Mouse (Mus musculus): ENCODE measurements around the gene Vars2. TPM values are rescaled to one million over a fixed set of nuclear protein-coding genes. Genes with fewer than 3 reads are reported as not detected.

The Vars2 gene
- polyA plus RNA-seq, 2 experiments: 14.8 to 35.4 TPM

DNA sequence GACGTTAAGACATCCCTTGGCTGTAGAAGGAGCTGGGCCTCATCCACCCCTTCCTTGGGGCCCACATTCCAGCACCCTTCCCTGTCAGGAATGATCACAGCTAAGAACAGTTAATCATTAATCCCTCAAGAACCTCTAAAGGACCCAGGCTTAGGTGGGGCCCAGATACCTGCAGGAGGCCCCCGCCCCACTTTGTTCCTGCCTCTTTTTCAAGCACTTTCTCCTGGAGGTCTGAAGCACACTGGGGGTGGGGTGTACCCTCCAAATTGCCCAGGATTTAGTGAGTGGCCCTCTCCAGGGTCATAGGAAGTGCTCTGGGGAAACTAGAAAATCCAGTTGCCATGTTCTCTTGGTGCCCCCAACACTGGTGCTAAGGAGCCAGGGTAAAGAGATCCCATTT lies 18.0 kb downstream of the Vars2 start:
- H3K9me3 ChIP-seq (ENCODE audit: control insufficient read depth, low read length): no peaks in the 10 kb centered on the region
- H3K27me3 ChIP-seq (ENCODE audit: control insufficient read depth, insufficient read depth, low read length): no peaks in the 10 kb centered on the region
- DNase-seq (ENCODE audit: low spot score) (no peak), ATAC-seq (ENCODE audit: low FRiP score, low read depth) (no peak)
- H3K4me3 ChIP-seq (replicated peaks; ENCODE audit: low read length): no peak overlapping the region
- no peaks in the 10 kb centered on the region for H3K4me1 ChIP-seq (ENCODE audit: control insufficient read depth, insufficient read depth, low read length)
- no peak for TF ChIP-seq POLR2A (IDR thresholded peaks at IDR 0.05; ENCODE audit: borderline replicate concordance, extremely low read depth, insufficient read depth, insufficient read length)
- H3K4me2 ChIP-seq (replicated peaks; ENCODE audit: low read depth, low read length, severe bottlenecking): no peak overlapping the region
- H3K27ac ChIP-seq (replicated peaks; ENCODE audit: low read depth, low read length): no peak overlapping the region
- peaks cover under 1% of the 10 kb centered on the region; the same call in 1 of the 2 replicates for H3K36me3 ChIP-seq (ENCODE audit: control insufficient read depth, insufficient read depth, low read length)
- 59% methylated on average over 2 of the region's 2 CpGs for WGBS
- no peak overlapping the region for H3K9ac ChIP-seq (ENCODE audit: low read depth, low read length, severe bottlenecking)

DNA sequence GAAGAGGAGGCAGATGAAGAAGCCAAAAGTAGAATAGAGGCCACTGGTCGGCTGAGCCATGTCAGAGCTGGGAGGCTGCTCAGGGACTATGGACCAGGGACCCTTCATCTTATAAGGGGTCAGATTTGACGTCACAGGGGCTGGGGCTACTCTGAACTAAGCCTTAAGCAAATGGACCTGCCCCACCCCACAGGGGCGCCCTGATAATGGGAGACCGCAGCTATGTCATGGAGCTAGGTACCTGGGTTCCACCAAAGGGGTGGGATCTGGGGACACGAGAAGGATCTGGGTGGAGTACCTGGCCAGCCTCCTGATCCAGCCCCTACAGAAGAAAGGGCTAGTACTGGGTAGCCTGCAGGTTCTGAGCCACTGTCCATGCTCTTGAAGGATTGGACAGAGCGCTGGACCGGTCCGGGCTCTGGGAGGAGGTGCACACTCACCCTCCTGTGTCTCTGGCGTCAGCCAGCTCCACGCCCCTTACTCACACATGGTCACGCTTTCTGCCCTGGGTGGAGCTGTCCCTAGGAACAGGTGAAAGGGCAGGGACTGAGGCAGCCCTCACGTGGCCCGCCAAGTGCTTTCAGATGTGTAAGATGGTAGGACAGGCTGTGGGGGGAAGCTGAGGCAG lies 23.7 kb downstream of the Vars2 start, which contains the start of gene Mucl3:
TSS of gene Mucl3 (minus strand) at position 87 of the 628 bp plus-strand sequence.
- Histone ChIP-seq H3K9me3 (ENCODE audit: control insufficient read depth, low read length) (no peaks in the 10 kb centered on the region), H3K36me3 (ENCODE audit: control insufficient read depth, insufficient read depth, low read length) (no peaks in the 10 kb centered on the region), H3K4me3 (replicated peaks; ENCODE audit: low read length) (no peak within 1 kb of the TSS), H3K27me3 (ENCODE audit: control insufficient read depth, insufficient read depth, low read length) (no peaks in the 10 kb centered on the region), H3K4me2 (replicated peaks; ENCODE audit: low read depth, low read length, severe bottlenecking) (no peak within 1 kb of the TSS), H3K4me1 (ENCODE audit: control insufficient read depth, insufficient read depth, low read length) (peaks cover 5% of the 10 kb centered on the region; the same call in 1 of the 2 replicates), H3K9ac (ENCODE audit: low read depth, low read length, severe bottlenecking) (no peak within 1 kb of the TSS), H3K27ac (replicated peaks; ENCODE audit: low read depth, low read length) (no peak within 1 kb of the TSS)
- DNase-seq (ENCODE audit: low spot score) (no peak), ATAC-seq (ENCODE audit: low FRiP score, low read depth) (no peak)
- WGBS: 64% methylated on average over 13 of the region's 13 CpGs
- TF ChIP-seq POLR2A (IDR thresholded peaks at IDR 0.05; ENCODE audit: borderline replicate concordance, extremely low read depth, insufficient read depth, insufficient read length): no peak

DNA sequence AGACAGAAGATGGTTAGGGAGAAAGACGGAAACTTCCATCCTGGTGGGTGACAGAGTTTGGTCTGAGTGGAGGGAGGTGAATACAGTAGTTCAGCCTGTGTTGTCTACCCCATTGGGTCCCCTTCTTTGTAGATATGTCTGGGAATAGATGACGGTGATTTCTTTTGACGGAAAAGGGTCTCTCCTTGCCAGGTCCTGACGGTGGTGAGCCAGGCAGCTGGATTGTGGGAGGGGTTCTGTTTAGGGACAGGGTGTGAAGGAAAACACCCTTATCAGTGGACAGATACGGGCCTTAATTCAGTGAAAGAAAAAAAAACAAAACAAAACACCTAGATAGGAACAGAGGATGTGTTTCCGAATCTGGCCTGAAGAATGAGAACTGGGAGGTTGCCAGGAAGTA lies 28.0 kb downstream of the Vars2 start:
- WGBS: 74% methylated on average over 6 of the region's 6 CpGs
- ATAC-seq (ENCODE audit: low FRiP score, low read depth): no peak

DNA sequence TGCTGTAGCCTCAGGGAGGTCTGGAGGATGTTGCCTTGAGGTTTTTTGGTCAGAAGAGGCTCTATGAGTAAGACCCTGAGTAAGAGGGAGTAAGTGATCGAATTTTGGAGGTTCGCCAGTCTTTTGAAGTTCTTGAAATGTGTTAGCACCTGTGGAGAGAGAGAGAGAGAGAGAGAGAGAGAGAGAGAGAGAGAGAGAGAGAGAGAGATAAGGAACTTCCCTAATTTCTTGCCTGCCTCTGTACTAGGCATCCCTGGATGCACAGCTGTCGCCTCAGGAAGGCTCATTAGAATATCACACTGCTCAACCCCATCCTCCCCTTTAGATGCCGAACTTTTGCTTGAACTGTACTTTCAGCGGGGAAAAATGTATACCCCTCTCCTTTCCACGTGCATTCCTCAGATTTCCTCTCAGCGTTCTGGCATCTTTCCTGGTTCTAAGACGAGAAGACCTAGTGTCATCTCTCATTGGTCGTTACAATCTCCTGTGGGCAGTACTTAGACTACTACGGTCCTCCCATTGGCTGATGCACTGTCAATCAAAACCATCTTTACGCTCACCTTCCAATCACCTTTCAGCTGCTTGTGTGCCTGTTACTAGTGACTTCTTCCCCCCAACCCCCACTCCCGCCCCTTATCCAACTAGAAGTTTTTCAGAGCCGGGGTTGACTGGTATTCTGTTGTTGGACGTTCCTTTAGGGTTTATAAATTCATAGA lies 28.8 kb downstream of the Vars2 start:
- 17% methylated on average over 14 of the region's 14 CpGs for WGBS
- TF ChIP-seq POLR2A (IDR thresholded peaks at IDR 0.05; ENCODE audit: borderline replicate concordance, extremely low read depth, insufficient read depth, insufficient read length): no peak
- Histone ChIP-seq H3K9ac (ENCODE audit: low read depth, low read length, severe bottlenecking) (no peak overlapping the region), H3K27ac (replicated peaks; ENCODE audit: low read depth, low read length) (peak overlapping the region; percentile 34; the same call in 1 of the 2 replicates), H3K4me1 (ENCODE audit: control insufficient read depth, insufficient read depth, low read length) (peaks cover 15% of the 10 kb centered on the region), H3K36me3 (ENCODE audit: control insufficient read depth, insufficient read depth, low read length) (no peaks in the 10 kb centered on the region), H3K9me3 (ENCODE audit: control insufficient read depth, low read length) (no peaks in the 10 kb centered on the region), H3K4me2 (replicated peaks; ENCODE audit: low read depth, low read length, severe bottlenecking) (peak overlapping the region; percentile 22), H3K4me3 (replicated peaks; ENCODE audit: low read length) (no peak overlapping the region), H3K27me3 (ENCODE audit: control insufficient read depth, insufficient read depth, low read length) (no peaks in the 10 kb centered on the region)
- DNase-seq (ENCODE audit: low spot score): peak; percentile 95
- peak; percentile 94 for ATAC-seq (ENCODE audit: low FRiP score, low read depth)

More for the DNA sequence above, 28.0 kb downstream of the Vars2 start:
- DNase-seq (ENCODE audit: low spot score): no peak
- Histone ChIP-seq H3K36me3 (ENCODE audit: control insufficient read depth, insufficient read depth, low read length) (no peaks in the 10 kb centered on the region), H3K4me2 (replicated peaks; ENCODE audit: low read depth, low read length, severe bottlenecking) (peak overlapping the region; percentile 16), H3K4me1 (ENCODE audit: control insufficient read depth, insufficient read depth, low read length) (peaks cover 15% of the 10 kb centered on the region), H3K9ac (ENCODE audit: low read depth, low read length, severe bottlenecking) (no peak overlapping the region), H3K27me3 (ENCODE audit: control insufficient read depth, insufficient read depth, low read length) (no peaks in the 10 kb centered on the region), H3K4me3 (replicated peaks; ENCODE audit: low read length) (no peak overlapping the region), H3K9me3 (ENCODE audit: control insufficient read depth, low read length) (no peaks in the 10 kb centered on the region), H3K27ac (replicated peaks; ENCODE audit: low read depth, low read length) (peak overlapping the region; percentile 34; the same call in 1 of the 2 replicates)
- no peak for TF ChIP-seq POLR2A (IDR thresholded peaks at IDR 0.05; ENCODE audit: borderline replicate concordance, extremely low read depth, insufficient read depth, insufficient read length)

DNA sequence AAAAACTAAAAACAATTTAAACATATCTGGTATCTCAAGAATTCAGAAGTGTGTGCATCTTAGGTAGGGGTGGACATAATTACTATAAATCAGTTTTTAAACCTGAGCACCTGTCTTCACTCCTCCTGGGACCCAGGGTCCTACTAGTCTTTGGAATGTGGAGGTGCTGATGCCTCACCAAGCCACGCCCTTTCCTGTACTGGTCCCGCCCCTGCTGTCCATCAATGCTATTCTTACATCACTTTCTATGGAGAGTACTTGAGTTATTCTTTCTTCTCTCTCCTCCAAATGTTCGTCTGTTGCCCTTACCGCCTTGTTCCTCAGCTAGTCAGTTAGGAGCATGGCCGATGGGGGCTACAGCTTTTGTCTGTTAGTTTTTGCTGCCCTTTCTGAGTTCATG lies 31.0 kb downstream of the Vars2 start:
- H3K4me2 ChIP-seq (replicated peaks; ENCODE audit: low read depth, low read length, severe bottlenecking): peak overlapping the region; percentile 58
- DNase-seq (ENCODE audit: low spot score) (peak; percentile 16), ATAC-seq (ENCODE audit: low FRiP score, low read depth) (no peak)
- no peaks in the 10 kb centered on the region for H3K36me3 ChIP-seq (ENCODE audit: control insufficient read depth, insufficient read depth, low read length)
- 47% methylated on average over 5 of the region's 5 CpGs for WGBS
- TF ChIP-seq POLR2A (IDR thresholded peaks at IDR 0.05; ENCODE audit: borderline replicate concordance, extremely low read depth, insufficient read depth, insufficient read length): no peak
- H3K9me3 ChIP-seq (ENCODE audit: control insufficient read depth, low read length): no peaks in the 10 kb centered on the region
- no peak overlapping the region for H3K9ac ChIP-seq (ENCODE audit: low read depth, low read length, severe bottlenecking)
- no peak overlapping the region for H3K27ac ChIP-seq (replicated peaks; ENCODE audit: low read depth, low read length)
- H3K27me3 ChIP-seq (ENCODE audit: control insufficient read depth, insufficient read depth, low read length): no peaks in the 10 kb centered on the region
- H3K4me3 ChIP-seq (replicated peaks; ENCODE audit: low read length): no peak overlapping the region
- peaks cover 15% of the 10 kb centered on the region for H3K4me1 ChIP-seq (ENCODE audit: control insufficient read depth, insufficient read depth, low read length)
